Mouse (Mus musculus) macrophage (primary cell): ENCODE results near the gene Brap. TPM values are rescaled to one million over a fixed set of nuclear protein-coding genes. Genes with fewer than 3 reads are reported as not detected.
"Not testable (repeated sequence)": the region's sequence is repeated elsewhere in the genome, so short reads cannot be mapped to it uniquely, and the experiment has no call there.

Source experiments
- H3K27ac ChIP-seq: fragments of 350-480 bp; formaldehyde crosslinking; 2 replicates; pipeline ENCODE4 v1.9.0; 2021
- H3K36me3 ChIP-seq: fragments of 350-480 bp; formaldehyde crosslinking; 2 replicates; pipeline ENCODE4 v1.9.0; 2021; ENCODE audit errors: inconsistent target
- H3K4me3 ChIP-seq: fragments of 350-480 bp; formaldehyde crosslinking; 2 replicates; pipeline ENCODE4 v1.9.0; 2021; ENCODE audit errors: inconsistent target
- H3K79me2 ChIP-seq: fragments of 350-480 bp; formaldehyde crosslinking; 2 replicates; pipeline ENCODE4 v1.9.0; 2021; ENCODE audit errors: inconsistent target
- WGBS: methylation state at CpG from one replicate; pipeline ENCODE4 v1.1.7; 2026; ENCODE audit warnings: inconsistent platforms; ENCODE audit not compliant: missing documents; 5-methylcytosine and 5-hydroxymethylcytosine counted together
- polyA plus RNA-seq: library from polyadenylated mRNA; stranded (reverse); fragments of 250-400 nt; gene quantifications from 3 replicates; pipeline ENCODE4 v1.2.4, GENCODE M21; 2018; ENCODE audit warnings: inconsistent platforms
- total RNA-seq, 78 experiments: library from RNA; depleted of rRNA; stranded (reverse); fragments of 250-400 nt; gene quantifications; 1 replicate in 9 of 78; 2 replicates in 24 of 78; 3 replicates in 43 of 78; 4 replicates in 2 of 78; pipeline ENCODE4 v1.2.4; 2018; ENCODE audit warnings: inconsistent platforms in 56 of 78

Brap gene
- 10 to 100 TPM; 30.1 to 74.1 (median 49.7) TPM for total RNA-seq (2018; cell fraction: chromatin; rRNA removed)
- total RNA-seq (2018; cell fraction: cytosol; rRNA removed): 10 to 100 TPM; 26.7 to 49.3 (median 33.7) TPM
- total RNA-seq (2018; cell fraction: nucleus; rRNA removed): 10 to 100 TPM; 27.6 to 80.0 (median 38.7) TPM
- polyA plus RNA-seq: 32.4 to 40.7 TPM (median 36.5 TPM) in 3 replicates

DNA sequence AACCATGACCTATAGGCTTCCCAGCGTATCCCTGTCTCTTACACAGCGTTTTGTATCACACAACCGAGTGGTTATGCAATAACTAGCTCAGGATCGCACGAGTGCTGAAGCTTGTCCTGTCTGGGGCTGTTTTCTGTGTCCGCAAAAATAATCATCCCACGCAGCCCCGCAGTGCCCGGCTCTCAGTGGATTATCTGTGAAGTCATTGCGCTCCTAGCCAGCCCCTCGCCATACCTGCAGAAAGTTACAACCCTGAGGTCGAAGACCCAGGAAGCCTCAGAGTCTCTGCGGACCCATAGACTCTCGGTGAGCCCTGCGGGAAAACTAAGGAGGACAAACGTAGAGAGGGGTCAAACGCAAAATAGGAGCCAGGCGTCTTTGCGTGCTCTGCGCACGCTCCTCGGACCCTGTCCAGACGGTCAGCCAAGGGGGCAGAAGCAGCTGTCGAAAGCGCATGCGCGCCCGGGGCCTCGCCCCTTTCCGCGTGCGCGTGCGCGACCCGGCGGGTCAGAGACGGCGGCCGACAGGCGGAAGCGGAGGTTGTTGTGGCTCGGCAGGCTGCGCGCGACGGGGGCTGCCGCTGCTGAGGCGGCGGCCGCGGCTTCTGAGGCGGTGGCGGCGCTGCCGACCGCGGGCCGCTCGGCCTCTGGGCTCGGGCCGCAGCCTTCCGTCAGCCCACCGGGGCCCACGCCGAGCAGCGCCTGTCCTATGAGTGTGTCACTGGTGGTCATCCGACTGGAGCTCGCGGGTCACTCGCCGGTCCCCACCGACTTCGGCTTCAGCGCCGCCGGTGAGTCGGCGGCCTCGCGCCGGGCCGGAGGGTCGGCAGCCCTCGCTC is at the start of gene Brap, which contains the start of gene Acad10:
Brap (plus strand) TSS at position 505 of the 838 bp plus-strand sequence.
Acad10 (minus strand) TSS at position 456 of the 838 bp plus-strand sequence.
- H3K4me3 ChIP-seq: peak within 1 kb of the TSS; percentile 83
- WGBS: under 1% methylated on average over 75 of the region's 85 CpGs
- peaks cover 34% of the 10 kb centered on the region for H3K79me2 ChIP-seq
- H3K36me3 ChIP-seq: peaks cover 22% of the 10 kb centered on the region; the same call in 1 of the 2 replicates
- peak within 1 kb of the TSS; percentile 70 for H3K27ac ChIP-seq

DNA sequence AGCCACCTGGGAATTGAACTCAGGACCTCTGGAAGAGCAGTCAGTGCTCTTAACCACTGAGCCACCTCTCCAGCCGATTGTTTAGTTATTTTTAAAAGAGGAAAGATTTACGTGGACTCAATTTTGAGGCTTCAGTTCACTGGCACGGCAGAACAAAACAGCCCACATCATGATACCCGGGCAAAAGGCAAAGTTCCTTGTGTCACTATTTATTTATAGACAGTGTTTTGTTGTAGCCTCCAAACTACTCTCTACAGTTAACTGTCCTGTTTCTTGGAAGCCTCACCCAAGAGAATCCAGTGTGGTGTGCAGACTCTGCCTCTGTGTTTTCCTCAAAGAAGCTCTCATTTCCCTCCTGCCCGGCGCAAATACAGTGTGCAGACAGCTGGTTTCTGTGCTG is 48.3 kb upstream of the Brap start:
- 94% methylated on average over 6 of the region's 6 CpGs for WGBS
- no peaks in the 10 kb centered on the region for H3K79me2 ChIP-seq
- no peaks in the 10 kb centered on the region for H3K36me3 ChIP-seq
- H3K27ac ChIP-seq: no peak overlapping the region
- no peak overlapping the region for H3K4me3 ChIP-seq

DNA sequence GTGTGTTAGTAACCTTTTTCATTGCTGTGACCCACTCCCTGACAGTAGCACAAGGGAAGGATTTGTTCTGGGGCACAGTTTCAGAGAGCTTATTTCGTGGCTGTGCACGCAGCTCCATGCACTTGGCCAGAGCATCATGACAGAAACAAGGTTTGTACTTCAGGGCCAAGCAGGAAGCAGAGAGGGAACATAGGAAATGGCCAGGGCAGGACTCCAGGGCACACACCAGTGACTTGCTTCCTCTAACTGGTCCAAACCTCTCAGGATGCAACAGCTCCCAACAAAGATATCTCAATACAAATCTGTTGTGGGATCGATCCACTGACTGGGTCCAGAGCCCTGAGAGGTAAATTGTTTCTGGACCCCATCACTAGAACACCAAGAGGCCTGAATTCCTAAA is 45.4 kb upstream of the Brap start:
- H3K36me3 ChIP-seq, H3K4me3 ChIP-seq, H3K79me2 ChIP-seq, H3K27ac ChIP-seq: not testable (repeated sequence)
- WGBS: 28% methylated on average over 3 of the region's 3 CpGs

DNA sequence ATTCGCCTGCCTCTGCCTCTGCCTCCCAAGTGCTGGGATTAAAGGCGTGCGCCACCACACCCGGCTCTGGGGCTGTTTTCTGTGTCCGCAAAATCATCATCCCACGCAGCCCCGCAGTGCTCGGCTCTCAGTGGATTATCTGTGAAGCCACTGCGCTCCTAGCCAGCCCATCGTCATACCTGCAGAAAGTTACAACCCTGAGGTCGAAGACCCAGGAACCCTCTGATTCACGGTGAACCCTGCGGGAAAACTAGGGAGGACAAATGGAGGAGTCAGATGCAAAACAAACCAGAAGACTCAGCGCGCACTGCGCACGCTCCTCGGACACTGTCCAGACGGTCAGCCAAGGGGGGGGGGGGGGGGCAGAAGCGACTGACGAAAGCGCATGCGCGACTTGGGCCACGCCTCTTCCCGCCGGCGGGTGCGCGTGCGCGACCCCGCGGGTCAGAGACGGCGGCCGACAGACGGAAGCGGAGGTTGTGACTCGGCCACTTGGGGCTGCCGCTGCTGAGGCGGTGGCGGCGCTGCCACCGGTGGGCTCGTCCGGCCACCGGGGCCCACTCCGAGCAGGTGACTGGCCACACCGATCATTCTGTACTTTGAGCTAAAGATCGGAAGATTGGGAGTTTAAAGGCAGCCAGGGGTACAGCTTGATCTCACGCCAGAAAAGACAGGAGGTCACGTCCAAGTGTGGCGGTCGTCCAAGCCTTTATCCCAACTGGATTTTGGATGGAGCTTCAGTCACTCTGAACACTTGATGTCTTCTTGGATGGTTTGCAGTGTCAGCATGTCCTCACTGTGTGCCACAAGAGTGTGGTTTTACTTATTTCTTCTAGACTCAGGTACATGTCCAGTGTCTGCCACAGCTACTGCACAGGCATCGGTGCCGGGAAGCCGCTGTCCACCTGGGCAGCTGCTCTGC is 41.5 kb upstream of the Brap start, which contains the start of gene Acad12:
Acad12 (minus strand) TSS at position 347 of the 922 bp plus-strand sequence.
- Histone ChIP-seq H3K27ac (peak within 1 kb of the TSS; percentile 48), H3K36me3 (no peaks in the 10 kb centered on the region), H3K4me3 (peak within 1 kb of the TSS; percentile 93), H3K79me2 (peaks cover 8% of the 10 kb centered on the region; the same call in 1 of the 2 replicates)
- WGBS: under 1% methylated on average over 40 of the region's 58 CpGs

DNA sequence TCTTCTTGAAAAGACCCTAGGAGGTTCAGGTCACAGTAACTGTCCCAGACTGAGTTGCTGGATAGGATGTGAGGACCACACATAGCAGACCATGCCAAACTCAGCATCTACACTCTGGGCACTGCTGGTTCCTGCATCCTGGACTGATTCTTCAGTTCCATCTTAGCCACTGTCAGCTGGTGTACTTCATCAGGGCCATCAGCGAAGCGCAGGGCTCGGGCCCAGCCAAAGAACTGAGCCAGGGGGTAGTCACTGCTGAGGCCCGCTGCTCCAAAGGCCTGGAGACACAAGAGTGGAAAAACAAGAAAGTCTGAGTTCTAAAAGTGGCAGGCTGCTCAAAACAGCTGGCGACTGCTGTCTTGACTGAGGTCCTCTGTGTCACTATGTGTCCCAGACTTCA is 39.3 kb upstream of the Brap start:
- WGBS: 95% methylated on average over 5 of the region's 5 CpGs
- H3K27ac ChIP-seq: no peak overlapping the region
- H3K79me2 ChIP-seq: peaks cover 8% of the 10 kb centered on the region; the same call in 1 of the 2 replicates
- H3K4me3 ChIP-seq: no peak overlapping the region
- no peaks in the 10 kb centered on the region for H3K36me3 ChIP-seq

DNA sequence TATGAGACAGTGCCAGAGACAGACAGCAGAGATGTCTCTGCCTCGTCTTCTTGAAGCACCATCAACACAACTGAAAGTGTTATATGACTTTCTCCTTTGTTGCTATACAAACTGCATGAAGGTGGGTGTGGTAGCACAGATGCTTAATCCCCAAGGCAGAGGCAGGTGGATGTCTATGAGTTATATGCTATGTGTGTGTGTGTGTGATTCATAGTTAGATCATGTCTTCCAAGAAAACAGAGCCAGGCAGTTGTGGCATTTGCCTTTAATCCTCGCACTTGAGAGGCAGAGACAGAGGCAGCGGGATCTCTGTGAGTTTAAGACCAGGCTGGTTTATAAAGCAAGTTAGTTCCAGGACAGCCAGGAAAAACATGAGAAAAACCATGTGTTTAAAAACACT is 37.1 kb upstream of the Brap start:
- no peak overlapping the region for H3K4me3 ChIP-seq
- no peak overlapping the region for H3K27ac ChIP-seq
- H3K79me2 ChIP-seq: peaks cover 8% of the 10 kb centered on the region; the same call in 1 of the 2 replicates
- WGBS: 87% methylated on average over 3 of the region's 3 CpGs
- no peaks in the 10 kb centered on the region for H3K36me3 ChIP-seq

DNA sequence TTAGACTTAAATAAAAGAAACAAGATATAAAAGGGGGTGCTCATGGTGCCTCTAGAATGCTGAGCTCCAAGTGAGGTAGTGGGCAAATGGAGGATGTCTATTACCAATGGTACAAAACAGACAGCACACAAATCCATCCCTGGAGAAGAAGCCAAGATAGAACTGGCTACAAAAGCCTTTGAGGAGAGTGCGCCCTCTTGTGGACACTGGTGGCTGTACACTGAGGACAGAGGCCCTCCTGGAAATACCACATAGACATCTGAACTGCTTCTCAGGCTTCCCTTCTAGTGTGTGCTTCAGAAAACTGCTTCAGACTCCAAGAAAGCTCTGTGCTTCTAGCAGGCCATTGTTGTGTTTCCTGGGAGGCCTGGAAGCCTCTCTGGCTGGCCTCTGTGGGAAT is 32.5 kb upstream of the Brap start:
- 0% methylated on average over 1 of the region's 1 CpGs for WGBS
- H3K79me2 ChIP-seq: no peaks in the 10 kb centered on the region
- H3K36me3 ChIP-seq: no peaks in the 10 kb centered on the region
- H3K27ac ChIP-seq: no peak overlapping the region
- no peak overlapping the region for H3K4me3 ChIP-seq

DNA sequence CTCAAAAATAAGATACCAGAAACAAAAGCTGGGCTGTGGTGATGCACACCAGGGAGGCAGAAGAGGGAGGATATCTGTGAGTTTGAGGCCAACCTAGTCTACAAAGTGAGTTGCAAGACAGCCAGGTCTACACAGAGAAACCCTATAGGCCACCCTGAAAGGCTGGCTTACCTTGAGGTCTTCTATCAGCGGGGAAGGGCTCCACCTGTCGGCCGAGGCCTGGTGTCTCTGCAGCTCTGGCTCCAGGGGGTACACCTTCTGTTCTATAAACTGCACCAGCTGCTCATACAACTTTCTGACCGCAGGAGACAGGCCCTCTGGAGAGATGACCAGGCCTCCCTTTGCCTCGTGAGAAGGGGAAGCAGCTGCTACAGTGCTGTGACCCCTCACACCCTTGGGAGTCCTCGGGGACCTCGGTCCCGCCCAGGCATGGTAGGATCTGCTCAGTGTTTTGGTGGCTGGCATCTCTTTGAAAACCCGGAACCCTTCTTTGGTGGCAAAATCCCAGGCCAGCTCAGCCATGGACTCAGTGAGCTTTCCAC is 29.2 kb upstream of the Brap start:
- H3K36me3 ChIP-seq, H3K79me2 ChIP-seq, H3K4me3 ChIP-seq, H3K27ac ChIP-seq: not testable (repeated sequence)
- WGBS: 60% methylated on average over 1 of the region's 9 CpGs

DNA sequence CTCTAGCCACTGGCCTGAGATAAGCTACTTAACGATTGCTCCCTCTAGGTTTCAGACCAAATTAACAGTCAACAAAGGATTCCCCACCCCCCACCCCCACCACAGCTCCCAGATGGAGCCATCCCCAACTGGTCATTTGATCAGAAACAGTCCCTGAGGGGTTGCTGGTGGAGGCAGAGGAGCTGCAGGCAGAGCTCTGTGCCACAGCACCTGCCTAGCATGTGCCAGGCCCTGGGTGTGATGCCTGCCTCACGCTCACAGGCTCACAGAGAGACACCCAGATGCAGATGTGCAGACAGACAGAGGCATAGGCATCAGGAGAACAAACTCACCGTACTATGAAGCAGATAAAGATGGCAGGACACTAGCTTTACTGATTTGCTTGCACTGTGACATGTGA is 27.6 kb upstream of the Brap start:
- H3K36me3 ChIP-seq: no peaks in the 10 kb centered on the region
- H3K4me3 ChIP-seq: no peak overlapping the region
- WGBS: 91% methylated on average over 3 of the region's 3 CpGs
- H3K79me2 ChIP-seq: no peaks in the 10 kb centered on the region
- H3K27ac ChIP-seq: no peak overlapping the region

DNA sequence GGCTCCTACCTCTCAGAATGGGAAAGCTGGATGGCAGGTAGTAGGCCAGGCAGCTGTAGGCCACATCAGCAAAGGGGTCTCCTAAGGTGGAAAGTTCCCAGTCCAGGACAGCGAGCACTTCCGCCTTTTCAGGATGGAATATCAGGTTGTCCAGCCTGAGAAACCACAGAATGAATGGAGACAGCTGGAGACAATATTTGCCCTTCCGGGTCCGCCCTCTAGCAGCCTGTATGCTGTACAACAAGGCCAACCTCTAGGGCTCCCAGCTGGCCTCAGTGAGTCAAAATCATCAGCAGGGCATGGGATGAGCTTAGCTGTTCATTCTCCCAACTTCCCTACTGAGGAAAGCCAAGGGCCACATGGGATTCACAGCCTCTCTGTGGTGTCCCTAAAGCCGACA is 25.7 kb upstream of the Brap start:
- Histone ChIP-seq H3K79me2 (no peaks in the 10 kb centered on the region), H3K36me3 (no peaks in the 10 kb centered on the region), H3K4me3 (no peak overlapping the region), H3K27ac (no peak overlapping the region)
- WGBS: 100% methylated on average over 5 of the region's 5 CpGs

DNA sequence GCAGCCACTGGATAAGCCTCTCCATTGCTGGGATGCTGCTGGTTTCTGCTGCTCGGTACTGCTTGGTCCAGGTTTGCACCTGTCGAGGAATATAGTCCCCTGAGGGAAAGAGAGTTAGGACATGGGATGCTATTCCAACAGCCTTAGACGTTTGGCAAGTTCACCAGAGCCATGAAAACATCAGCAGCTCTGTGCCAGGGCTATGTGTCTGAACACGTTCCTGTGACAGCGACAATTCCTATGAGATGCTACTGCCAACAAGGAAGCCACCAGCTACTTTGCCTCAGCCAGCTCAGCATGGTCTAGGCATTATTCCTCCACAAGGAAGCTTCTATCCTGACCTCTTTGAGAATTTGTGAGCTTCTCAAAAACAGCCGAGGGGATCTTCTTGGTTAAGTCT is 23.1 kb upstream of the Brap start:
- no peak overlapping the region for H3K27ac ChIP-seq
- 95% methylated on average over 5 of the region's 6 CpGs for WGBS
- H3K36me3 ChIP-seq: no peaks in the 10 kb centered on the region
- no peaks in the 10 kb centered on the region for H3K79me2 ChIP-seq
- H3K4me3 ChIP-seq: no peak overlapping the region

DNA sequence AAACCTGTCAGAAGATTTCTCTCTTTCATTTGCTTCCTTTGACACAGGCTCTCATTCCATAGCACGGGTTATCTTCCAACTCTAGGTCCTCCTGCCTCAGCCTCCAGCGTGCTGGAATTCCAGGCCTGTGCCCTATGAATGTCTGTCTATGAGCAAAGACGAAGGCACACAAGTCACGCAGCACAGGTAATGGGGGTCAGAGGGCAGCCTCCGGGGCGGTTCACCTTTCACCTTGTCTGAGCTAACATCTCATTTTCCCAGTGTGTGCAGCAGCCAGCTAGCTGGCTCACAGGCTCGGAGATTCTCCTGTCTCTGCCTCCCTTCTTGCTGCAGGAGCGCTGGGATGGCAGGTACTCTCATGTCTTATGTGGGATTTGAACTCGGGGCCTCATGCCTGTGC is 20.8 kb upstream of the Brap start:
- Histone ChIP-seq H3K36me3 (no peaks in the 10 kb centered on the region), H3K79me2 (no peaks in the 10 kb centered on the region), H3K4me3 (no peak overlapping the region), H3K27ac (no peak overlapping the region)
- 97% methylated on average over 9 of the region's 9 CpGs for WGBS

DNA sequence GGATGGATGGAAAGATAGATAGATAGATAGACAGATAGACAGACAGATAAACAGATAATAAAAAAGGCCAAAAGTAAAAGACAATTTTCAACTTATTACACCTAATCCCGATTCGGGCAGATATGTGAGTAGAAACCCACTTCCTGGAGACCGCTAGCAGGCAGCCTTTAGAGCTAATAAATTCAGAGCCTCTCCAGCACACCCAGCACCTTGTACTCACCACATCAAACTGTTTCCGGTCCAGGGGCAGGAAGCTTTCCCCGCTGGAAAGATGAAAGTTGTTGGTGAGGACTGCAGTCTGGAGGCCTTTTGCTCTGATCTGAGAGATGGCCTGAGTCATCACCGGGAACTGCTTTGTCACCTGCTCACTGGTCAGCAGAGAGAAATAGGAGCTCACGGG is 11.2 kb upstream of the Brap start:
- Histone ChIP-seq H3K36me3 (no peaks in the 10 kb centered on the region), H3K4me3 (no peak overlapping the region), H3K79me2 (no peaks in the 10 kb centered on the region), H3K27ac (no peak overlapping the region)
- whole genome bisulfite sequencing: 70% methylated on average over 7 of the region's 7 CpGs

DNA sequence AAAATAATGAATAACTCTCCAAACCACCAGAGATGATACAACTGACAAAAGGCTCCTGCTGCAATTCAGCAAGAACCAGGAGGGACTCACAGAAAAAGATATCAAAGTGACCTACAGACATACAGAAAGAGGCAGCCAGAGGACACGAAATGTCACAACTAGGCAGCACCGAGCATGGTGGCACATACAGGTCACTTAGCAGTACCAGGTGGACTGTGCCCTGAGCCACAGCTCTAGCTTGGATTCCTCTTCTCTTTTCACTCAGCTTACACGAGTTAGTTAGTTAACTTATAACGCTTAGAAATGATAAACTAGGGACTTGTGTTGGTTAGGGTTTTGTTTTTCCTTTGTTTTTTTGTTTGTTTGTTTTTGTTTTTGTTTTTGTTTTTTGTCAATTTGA is 5.8 kb upstream of the Brap start:
- Histone ChIP-seq H3K79me2 (no peaks in the 10 kb centered on the region), H3K36me3 (no peaks in the 10 kb centered on the region), H3K4me3 (no peak overlapping the region), H3K27ac (no peak overlapping the region)
- 97% methylated on average over 4 of the region's 4 CpGs for WGBS
